Mouse (Mus musculus) bone marrow, adult 2 months (tissue): ENCODE measurements around the gene Def8. TPM values are rescaled to one million over a fixed set of nuclear protein-coding genes. Genes with fewer than 3 reads are reported as not detected.
A peak's percentile ranks its signal among the peaks of the same experiment; 100 is the strongest.

Source experiments
- H3K27ac ChIP-seq: fragments of 200-500 bp; 2 replicates; pipeline ENCODE4 v1.5.1; 2012; ENCODE audit warnings: low read depth, mild to moderate bottlenecking, control low read depth, inconsistent platforms, low read length; ENCODE audit not compliant: control insufficient read depth, poor library complexity, insufficient read depth
- H3K4me1 ChIP-seq: fragments of 200-500 bp; 2 replicates; pipeline ENCODE4 v1.6.1; 2011; ENCODE audit warnings: low read length; ENCODE audit not compliant: control insufficient read depth, insufficient read depth
- H3K4me3 ChIP-seq: fragments of 200-500 bp; replicated peaks from 2 replicates; pipeline ENCODE3; 2011; ENCODE audit warnings: mild to moderate bottlenecking, low read depth, low read length, control low read depth; ENCODE audit not compliant: control insufficient read depth
- CTCF ChIP-seq: fragments of 200-500 bp; IDR thresholded peaks from 2 replicates; pipeline ENCODE4 v1.5.1; 2011; ENCODE audit warnings: low read length, control low read depth; ENCODE audit not compliant: control insufficient read depth, insufficient read depth
- POLR2A ChIP-seq: fragments of 200-500 bp; IDR thresholded peaks from 2 replicates; pipeline ENCODE4 v1.6.1; 2011; ENCODE audit warnings: low read depth, mild to moderate bottlenecking, control low read depth, low read length, borderline replicate concordance; ENCODE audit not compliant: control insufficient read depth
- WGBS: fragments of 180-500 bp; shearing (Covaris S2); methylation state at CpG from one replicate; pipeline ENCODE4 v1.1.7; 2018; 5-methylcytosine and 5-hydroxymethylcytosine counted together
- polyA plus RNA-seq: library from polyadenylated mRNA; stranded (reverse); fragments of >200 nt; gene quantifications from 2 replicates; pipeline ENCODE4 v1.2.4, GENCODE M21; 2011; ENCODE audit warnings: low replicate concordance; ENCODE audit not compliant: missing spikeins, insufficient read depth, insufficient read length

Def8 gene
- polyA plus RNA-seq: 10.3 and 16.7 TPM in 2 replicates

DNA sequence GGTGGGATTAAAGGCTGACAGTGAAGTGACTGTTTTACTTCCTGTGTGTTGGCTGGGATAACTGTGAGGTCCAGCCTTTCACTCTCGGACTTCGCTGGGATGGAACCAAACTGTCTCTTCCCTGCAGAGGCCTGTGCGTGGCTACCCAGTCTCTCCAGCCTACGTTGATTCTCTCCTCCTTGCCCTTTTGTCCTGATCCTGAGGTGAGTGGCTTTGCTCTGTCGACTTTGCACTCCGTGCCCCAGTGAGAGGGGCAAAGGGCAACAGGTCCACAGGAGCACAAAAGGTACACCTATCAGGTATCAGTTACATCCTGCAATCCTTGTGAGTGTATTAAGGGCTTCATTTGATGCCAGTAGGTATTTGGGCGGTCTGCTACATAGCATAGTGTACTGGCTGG is at the start of gene Def8:
Def8 (plus strand) TSS at position 87 of the 400 bp plus-strand sequence.
- Histone ChIP-seq H3K27ac (no peak within 1 kb of the TSS), H3K4me3 (no peak within 1 kb of the TSS), H3K4me1 (no peaks in the 10 kb centered on the region)
- 85% methylated on average over 7 of the region's 7 CpGs for WGBS
- TF ChIP-seq CTCF (no peak), POLR2A (no peak)

DNA sequence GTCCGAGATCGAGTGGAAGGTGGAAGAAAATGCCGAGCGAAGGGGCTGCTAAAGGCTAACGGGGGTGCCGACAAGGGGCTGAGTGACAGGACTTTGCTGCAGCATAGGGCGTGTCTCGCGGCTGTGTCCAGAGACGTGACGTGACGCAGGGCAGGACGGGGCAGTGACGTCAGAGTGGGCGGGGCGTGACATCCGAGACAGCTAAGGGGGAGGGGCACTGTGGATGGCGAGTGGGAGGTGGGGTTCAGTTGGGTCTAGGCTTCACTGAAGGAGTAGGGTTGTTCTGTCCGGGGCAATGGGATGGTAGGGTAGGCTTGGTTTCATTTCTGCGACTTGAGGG is 49.1 kb upstream of the Def8 start:
- Histone ChIP-seq H3K4me3 (peak overlapping the region; percentile 88), H3K27ac (peak overlapping the region; percentile 93), H3K4me1 (no peaks in the 10 kb centered on the region; the same call in 1 of the 2 replicates)
- peak; percentile 71 for TF ChIP-seq POLR2A
- no peak for TF ChIP-seq CTCF
- whole genome bisulfite sequencing: under 1% methylated on average over 20 of the region's 20 CpGs

DNA sequence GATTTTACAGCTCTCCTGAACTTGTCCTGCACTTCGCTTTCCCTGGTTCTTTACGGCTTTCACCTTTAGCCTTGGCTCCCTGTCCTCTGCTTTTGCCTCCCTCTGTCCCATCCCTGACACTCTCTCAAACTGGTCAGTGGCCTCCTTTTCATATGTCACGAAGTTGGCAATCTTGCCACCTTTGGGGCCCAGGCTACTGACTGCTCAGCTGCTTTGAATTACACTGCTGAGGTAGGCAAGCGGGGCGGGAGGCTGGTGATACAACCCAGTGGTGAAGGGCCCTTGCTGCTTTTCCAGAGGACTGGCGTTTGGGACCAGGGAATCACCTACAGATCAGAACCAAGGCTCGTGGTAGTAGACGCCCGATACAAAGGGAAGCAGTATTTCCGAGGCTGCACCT is 47.6 kb upstream of the Def8 start:
- TF ChIP-seq POLR2A (no peak), CTCF (no peak)
- 87% methylated on average over 10 of the region's 10 CpGs for WGBS
- no peak overlapping the region for H3K4me3 ChIP-seq
- no peak overlapping the region for H3K27ac ChIP-seq
- H3K4me1 ChIP-seq: no peaks in the 10 kb centered on the region; the same call in 1 of the 2 replicates

DNA sequence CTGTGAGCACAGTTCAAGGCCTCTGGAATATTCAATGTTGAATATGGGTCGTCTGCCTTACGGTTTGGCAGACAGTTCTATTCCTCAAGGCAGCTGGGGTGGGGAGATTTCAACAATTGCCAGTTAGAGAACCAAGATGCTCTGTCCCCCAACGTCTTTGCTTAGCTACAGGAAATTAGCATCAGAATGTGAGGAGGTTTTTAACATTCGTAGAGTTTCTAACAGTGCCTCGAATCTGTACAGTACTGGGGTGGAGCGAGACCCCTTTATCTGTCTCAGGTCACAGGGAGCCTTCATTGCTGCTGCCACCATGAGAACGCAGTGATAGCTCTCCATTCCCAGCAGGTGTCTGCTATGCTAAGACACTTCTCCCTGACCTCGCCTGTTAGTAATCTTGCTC is 47.2 kb upstream of the Def8 start:
- no peak overlapping the region for H3K4me3 ChIP-seq

DNA sequence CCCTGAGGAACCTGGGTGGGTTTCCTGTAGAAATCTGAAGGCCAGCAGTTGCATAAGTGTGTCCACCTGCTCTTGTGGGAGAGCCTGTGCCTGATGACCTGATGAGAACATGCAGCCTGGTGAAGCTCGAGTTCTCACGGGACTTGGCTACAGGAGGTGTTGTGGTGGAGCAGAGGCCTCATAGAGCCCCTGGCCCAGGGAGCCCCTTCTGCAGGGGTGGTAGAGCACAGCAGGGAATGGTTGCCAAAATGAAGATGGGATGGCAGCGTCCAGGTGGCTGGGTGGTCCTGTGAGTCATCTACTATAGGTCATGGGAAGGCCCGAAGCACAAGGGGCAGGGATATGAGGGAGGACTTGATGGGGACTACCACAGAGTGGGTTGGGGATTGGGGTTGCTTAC is 41.6 kb upstream of the Def8 start:
- Histone ChIP-seq H3K27ac (no peak overlapping the region), H3K4me3 (no peak overlapping the region), H3K4me1 (no peaks in the 10 kb centered on the region)
- 91% methylated on average over 4 of the region's 4 CpGs for WGBS
- TF ChIP-seq CTCF: no peak
- no peak for TF ChIP-seq POLR2A

More for the DNA sequence above, 47.2 kb upstream of the Def8 start:
- 74% methylated on average over 8 of the region's 8 CpGs for WGBS
- H3K4me1 ChIP-seq: no peaks in the 10 kb centered on the region; the same call in 1 of the 2 replicates
- H3K27ac ChIP-seq: no peak overlapping the region
- TF ChIP-seq CTCF: no peak
- no peak for TF ChIP-seq POLR2A

DNA sequence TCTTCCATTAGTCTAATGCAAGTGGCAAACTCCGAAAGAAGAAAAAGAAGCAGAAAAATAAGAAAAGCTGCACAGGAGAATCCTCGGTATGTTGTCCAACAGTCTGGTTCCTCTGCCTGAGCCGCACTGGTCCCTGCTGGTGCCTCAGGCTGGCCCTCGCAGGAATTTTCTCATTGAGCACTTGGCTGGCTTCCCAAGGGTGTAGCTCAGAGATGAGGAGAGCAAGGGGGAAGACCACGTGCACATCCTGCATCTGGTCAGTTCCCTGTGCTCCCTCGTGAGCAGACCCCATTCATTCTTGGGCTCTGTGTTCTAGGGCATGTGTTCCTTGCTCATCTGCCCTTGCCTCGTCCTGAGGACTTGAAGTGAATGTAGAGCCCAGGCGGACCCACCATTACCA is 40.8 kb upstream of the Def8 start:
- Histone ChIP-seq H3K4me3 (no peak overlapping the region), H3K27ac (no peak overlapping the region), H3K4me1 (no peaks in the 10 kb centered on the region)
- no peak for TF ChIP-seq POLR2A
- TF ChIP-seq CTCF: no peak
- WGBS: 79% methylated on average over 8 of the region's 8 CpGs

DNA sequence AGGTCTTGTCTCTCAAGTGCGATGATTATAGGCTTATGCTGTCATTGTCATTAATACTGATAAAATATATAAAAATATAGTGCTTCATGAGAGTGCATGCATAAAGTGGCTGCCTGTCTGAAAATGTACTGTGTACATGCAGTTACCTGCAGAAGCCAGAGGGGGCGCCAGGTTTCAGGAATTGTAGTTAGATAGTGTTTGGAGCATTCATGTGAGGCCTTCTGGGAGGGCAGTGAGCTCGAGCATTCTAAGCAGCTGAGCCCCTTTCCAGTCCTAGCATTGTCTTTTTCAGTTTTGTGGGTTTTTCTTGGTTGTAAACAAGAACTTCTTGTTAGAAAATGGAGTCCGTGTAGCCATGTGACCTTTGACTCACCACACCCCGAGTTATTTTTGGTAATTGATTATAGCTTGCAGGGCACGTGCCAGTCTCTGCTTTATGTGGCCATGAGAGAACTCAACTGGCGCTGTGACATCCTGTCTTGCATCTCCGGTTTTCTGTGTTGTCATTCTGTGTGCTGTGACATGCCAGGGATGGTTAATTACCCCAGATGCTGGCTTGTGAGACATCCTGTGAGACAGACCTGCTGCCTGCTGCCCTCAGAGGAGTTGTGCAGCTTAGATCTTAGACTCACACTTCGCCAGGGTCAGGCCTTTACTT is 38.3 kb upstream of the Def8 start:
- Histone ChIP-seq H3K27ac (no peak overlapping the region), H3K4me3 (no peak overlapping the region), H3K4me1 (no peaks in the 10 kb centered on the region)
- TF ChIP-seq CTCF (peak; percentile 18; the same call in 1 of the 2 replicates), POLR2A (no peak)
- 66% methylated on average over 9 of the region's 9 CpGs for WGBS

DNA sequence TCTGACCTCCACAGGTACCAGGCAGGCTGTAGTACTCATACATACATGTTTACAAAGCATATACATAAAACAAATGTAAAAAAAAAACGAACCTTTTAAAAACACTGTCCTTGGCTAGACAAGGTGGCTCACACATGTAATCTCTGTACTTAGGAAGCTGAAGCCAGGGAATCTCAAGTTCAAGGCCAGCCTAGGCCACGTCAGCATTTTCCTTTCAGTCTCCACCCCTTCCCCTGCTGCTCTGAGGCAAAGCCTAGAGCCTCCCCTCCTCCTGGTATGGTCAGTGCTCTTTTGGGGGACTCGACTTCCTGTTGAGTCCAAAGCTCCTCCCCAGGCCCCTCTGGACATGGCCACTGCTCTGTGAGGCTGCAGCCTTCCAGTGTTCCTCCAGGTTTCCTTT is 36.3 kb upstream of the Def8 start:
- H3K27ac ChIP-seq: no peak overlapping the region
- TF ChIP-seq CTCF (no peak), POLR2A (no peak)
- WGBS: 84% methylated on average over 3 of the region's 3 CpGs
- no peak overlapping the region for H3K4me3 ChIP-seq
- no peaks in the 10 kb centered on the region for H3K4me1 ChIP-seq

DNA sequence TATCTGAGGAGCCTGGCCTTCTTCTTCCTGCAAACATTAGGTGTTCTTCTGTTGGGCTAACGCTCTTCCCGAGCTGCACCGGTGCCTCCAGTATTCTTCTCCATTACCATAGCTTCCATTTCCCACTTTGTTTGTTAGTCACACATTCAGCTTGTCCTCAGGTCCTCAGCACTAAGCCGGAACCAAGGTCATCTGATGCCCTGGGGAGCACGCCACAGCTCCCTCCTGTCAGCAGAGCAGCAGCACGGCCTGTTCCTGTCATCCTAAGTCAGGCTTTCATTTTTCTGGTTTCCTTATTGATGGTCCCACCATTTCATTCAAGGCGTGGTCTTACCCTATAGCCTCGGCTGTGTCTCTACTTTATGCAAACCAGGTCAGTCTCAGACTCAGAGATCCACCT is 35.5 kb upstream of the Def8 start:
- WGBS: 86% methylated on average over 8 of the region's 8 CpGs
- TF ChIP-seq CTCF: no peak
- no peak for TF ChIP-seq POLR2A
- H3K4me1 ChIP-seq: no peaks in the 10 kb centered on the region
- H3K27ac ChIP-seq: no peak overlapping the region
- no peak overlapping the region for H3K4me3 ChIP-seq
